Mouse (Mus musculus): ENCODE results near the gene Rasl11b. TPM values are rescaled to one million over a fixed set of nuclear protein-coding genes. Genes with fewer than 3 reads are reported as not detected.

Gene Rasl11b
- polyA plus RNA-seq, 1 experiment from 2014 or later, result 30.1 TPM

DNA sequence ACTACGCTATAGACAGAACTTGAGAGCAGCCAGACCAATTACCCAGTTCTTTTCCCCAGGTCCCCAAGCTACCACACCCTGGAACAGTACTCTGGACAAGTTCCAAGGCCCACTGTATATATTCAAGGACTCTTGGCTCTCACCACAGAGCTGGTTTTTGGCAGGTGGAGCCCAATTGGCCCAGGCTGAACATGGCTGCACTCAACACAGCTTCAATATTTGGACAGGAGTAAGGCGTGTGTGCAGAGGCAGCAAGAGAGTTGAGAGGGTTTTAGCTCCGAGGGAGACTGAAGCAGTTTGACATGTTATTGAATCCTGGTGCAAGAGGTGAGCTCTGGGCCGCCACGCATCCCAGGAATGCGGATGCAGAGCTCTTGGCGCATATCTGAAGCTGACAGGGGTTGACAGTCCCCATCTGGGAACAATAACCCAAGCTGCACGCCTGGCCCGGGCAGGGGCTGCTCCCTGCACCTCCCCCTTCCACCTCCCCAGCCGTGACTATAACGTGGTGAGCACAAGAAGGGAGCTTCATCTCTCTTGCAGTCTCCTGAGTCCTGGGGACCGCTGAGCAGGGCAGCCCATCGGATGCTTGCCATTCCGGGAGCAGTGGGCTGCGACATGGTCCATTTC is 33.7 kb upstream of the Rasl11b start:
- 24% methylated on average over 15 of the region's 15 CpGs for WGBS
- Histone ChIP-seq H3K4me3 (ENCODE audit: low read depth, low read length) (no peak overlapping the region), H3K36me3 (ENCODE audit: control insufficient read depth, insufficient read depth, low read length) (no peaks in the 10 kb centered on the region)

DNA sequence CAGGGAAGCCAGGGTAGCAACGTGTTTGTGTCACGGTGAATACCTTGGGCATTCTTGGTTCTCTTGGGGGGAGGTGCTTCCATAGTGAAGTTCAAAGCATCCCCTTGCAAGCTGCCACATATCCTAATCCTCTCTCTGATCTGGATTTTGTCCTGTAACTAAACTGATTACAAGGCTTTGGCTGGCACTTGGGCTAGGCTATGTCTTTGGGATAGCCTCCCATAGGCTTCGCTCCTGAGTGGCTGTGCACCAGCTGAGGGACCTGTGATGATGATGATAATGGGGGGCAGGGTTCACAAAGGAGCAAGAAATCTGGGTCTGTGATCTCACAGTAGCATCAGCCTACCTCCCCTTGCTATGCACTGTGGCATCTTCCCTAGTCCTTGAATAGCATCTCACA is 33.1 kb upstream of the Rasl11b start:
- H3K27me3 ChIP-seq (ENCODE audit: control insufficient read depth, insufficient read depth, low read length), result no peaks in the 10 kb centered on the region
- ATAC-seq (ENCODE audit: low FRiP score) (no peak), DNase-seq (ENCODE audit: low spot score) (no peak)
- H3K4me3 ChIP-seq (ENCODE audit: low read depth, low read length), result no peak overlapping the region
- H3K4me1 ChIP-seq (replicated peaks; ENCODE audit: control insufficient read depth, insufficient read depth, low read length), result peaks cover 3% of the 10 kb centered on the region; the same call in 1 of the 2 replicates
- peak overlapping the region; percentile 27; the same call in 1 of the 2 replicates for H3K27ac ChIP-seq (ENCODE audit: low read depth, low read length)
- peak overlapping the region; percentile 28; the same call in 1 of the 2 replicates for H3K4me2 ChIP-seq (replicated peaks; ENCODE audit: low read depth, low read length)
- H3K9me3 ChIP-seq (ENCODE audit: control insufficient read depth, low read length), result no peaks in the 10 kb centered on the region
- no peaks in the 10 kb centered on the region for H3K36me3 ChIP-seq (ENCODE audit: control insufficient read depth, insufficient read depth, low read length)
- WGBS, result 49% methylated on average over 3 of the region's 3 CpGs
- no peak overlapping the region for H3K9ac ChIP-seq (ENCODE audit: low read depth, low read length)

More for the DNA sequence above, 33.7 kb upstream of the Rasl11b start:
- Histone ChIP-seq H3K9ac (ENCODE audit: low read depth, low read length) (no peak overlapping the region), H3K4me2 (replicated peaks; ENCODE audit: low read depth, low read length) (peak overlapping the region; percentile 28), H3K27ac (ENCODE audit: low read depth, low read length) (peak overlapping the region; percentile 27; the same call in 1 of the 2 replicates), H3K9me3 (ENCODE audit: control insufficient read depth, low read length) (no peaks in the 10 kb centered on the region), H3K4me1 (replicated peaks; ENCODE audit: control insufficient read depth, insufficient read depth, low read length) (peaks cover 3% of the 10 kb centered on the region; the same call in 1 of the 2 replicates), H3K27me3 (ENCODE audit: control insufficient read depth, insufficient read depth, low read length) (no peaks in the 10 kb centered on the region)
- peak; percentile 64 for ATAC-seq (ENCODE audit: low FRiP score)
- peak; percentile 60 for DNase-seq (ENCODE audit: low spot score)

DNA sequence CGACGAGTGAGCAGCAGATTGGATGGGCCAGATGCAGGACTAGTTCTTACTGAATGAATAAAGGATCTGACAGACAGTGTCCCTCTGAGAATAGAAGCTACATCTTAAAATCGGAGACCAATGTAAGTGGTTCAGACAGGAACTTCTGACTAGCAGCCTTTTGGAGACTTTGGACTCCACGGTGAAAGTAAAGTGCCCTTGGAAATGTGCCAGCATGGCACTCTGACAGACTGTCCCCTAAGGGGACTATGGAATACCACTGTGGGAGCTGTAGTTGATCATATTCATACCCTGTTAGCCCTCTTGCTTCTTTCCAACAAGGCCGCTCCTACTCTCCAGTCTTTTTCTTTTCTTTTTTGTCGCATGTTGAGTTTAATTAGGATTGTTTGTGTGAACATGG is 31.9 kb upstream of the Rasl11b start:
- H3K36me3 ChIP-seq (ENCODE audit: control insufficient read depth, insufficient read depth, low read length), result no peaks in the 10 kb centered on the region
- WGBS, result 93% methylated on average over 6 of the region's 6 CpGs
- H3K9ac ChIP-seq (ENCODE audit: low read depth, low read length), result no peak overlapping the region
- no peaks in the 10 kb centered on the region for H3K27me3 ChIP-seq (ENCODE audit: control insufficient read depth, insufficient read depth, low read length)
- H3K27ac ChIP-seq (ENCODE audit: low read depth, low read length), result no peak overlapping the region
- ATAC-seq (ENCODE audit: low FRiP score) (no peak), DNase-seq (ENCODE audit: low spot score) (no peak)
- no peaks in the 10 kb centered on the region for H3K9me3 ChIP-seq (ENCODE audit: control insufficient read depth, low read length)
- H3K4me3 ChIP-seq (ENCODE audit: low read depth, low read length), result no peak overlapping the region
- peaks cover 3% of the 10 kb centered on the region; the same call in 1 of the 2 replicates for H3K4me1 ChIP-seq (replicated peaks; ENCODE audit: control insufficient read depth, insufficient read depth, low read length)
- H3K4me2 ChIP-seq (replicated peaks; ENCODE audit: low read depth, low read length), result no peak overlapping the region

DNA sequence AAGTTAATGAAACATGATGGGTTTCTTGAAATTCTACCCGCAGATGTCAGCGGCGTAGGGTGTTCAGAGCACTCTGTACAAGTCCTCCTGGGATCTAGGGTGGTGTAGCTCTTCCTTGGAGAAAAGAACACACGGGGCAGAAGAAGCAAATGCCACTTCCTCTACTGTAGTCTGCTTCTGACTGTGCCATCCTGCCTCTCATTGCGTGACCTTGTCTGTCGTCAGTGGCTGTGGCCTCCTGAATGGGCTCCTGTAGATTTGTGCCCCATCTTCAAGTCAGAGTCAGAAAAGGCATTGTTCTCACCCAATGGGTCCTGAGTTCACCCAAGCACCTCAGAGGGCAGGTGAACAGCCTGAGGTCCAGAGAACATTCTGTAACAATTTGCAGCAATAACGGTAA is 30.5 kb upstream of the Rasl11b start:
- H3K9me3 ChIP-seq (ENCODE audit: control insufficient read depth, low read length), result no peaks in the 10 kb centered on the region
- no peak overlapping the region for H3K9ac ChIP-seq (ENCODE audit: low read depth, low read length)
- H3K4me2 ChIP-seq (replicated peaks; ENCODE audit: low read depth, low read length), result no peak overlapping the region
- no peaks in the 10 kb centered on the region for H3K27me3 ChIP-seq (ENCODE audit: control insufficient read depth, insufficient read depth, low read length)
- DNase-seq (ENCODE audit: low spot score) (no peak), ATAC-seq (ENCODE audit: low FRiP score) (no peak)
- H3K4me3 ChIP-seq (ENCODE audit: low read depth, low read length), result no peak overlapping the region
- no peaks in the 10 kb centered on the region for H3K36me3 ChIP-seq (ENCODE audit: control insufficient read depth, insufficient read depth, low read length)
- WGBS, result 88% methylated on average over 7 of the region's 7 CpGs
- peaks cover 3% of the 10 kb centered on the region; the same call in 1 of the 2 replicates for H3K4me1 ChIP-seq (replicated peaks; ENCODE audit: control insufficient read depth, insufficient read depth, low read length)
- no peak overlapping the region for H3K27ac ChIP-seq (ENCODE audit: low read depth, low read length)

DNA sequence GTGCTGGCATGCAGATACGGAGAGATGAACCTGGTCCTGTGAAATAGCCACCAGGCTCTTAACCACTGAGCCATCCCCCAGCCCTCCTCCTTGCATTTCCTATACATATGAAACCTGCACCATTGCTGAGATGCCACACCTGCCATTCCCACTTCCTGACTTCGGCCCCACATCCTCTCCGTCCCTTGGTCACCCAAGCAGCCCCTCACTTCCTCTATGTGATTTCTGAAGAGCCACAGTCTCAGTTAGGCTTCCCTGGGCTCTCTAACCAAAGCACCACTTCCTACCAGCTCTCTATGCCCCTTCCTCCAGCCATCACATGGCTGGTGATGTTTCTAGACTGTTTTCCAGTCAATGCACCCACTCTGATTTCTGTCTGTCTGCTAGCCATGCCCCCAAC is 28.4 kb upstream of the Rasl11b start:
- no peak overlapping the region for H3K9ac ChIP-seq (ENCODE audit: low read depth, low read length)
- H3K27ac ChIP-seq (ENCODE audit: low read depth, low read length), result no peak overlapping the region
- ATAC-seq (ENCODE audit: low FRiP score) (no peak), DNase-seq (ENCODE audit: low spot score) (no peak)
- no peaks in the 10 kb centered on the region for H3K9me3 ChIP-seq (ENCODE audit: control insufficient read depth, low read length)
- no peaks in the 10 kb centered on the region for H3K27me3 ChIP-seq (ENCODE audit: control insufficient read depth, insufficient read depth, low read length)
- no peak overlapping the region for H3K4me2 ChIP-seq (replicated peaks; ENCODE audit: low read depth, low read length)
- peaks cover 2% of the 10 kb centered on the region; the same call in 1 of the 2 replicates for H3K4me1 ChIP-seq (replicated peaks; ENCODE audit: control insufficient read depth, insufficient read depth, low read length)
- H3K4me3 ChIP-seq (ENCODE audit: low read depth, low read length), result no peak overlapping the region
- no peaks in the 10 kb centered on the region for H3K36me3 ChIP-seq (ENCODE audit: control insufficient read depth, insufficient read depth, low read length)
- 89% methylated on average over 3 of the region's 3 CpGs for WGBS

DNA sequence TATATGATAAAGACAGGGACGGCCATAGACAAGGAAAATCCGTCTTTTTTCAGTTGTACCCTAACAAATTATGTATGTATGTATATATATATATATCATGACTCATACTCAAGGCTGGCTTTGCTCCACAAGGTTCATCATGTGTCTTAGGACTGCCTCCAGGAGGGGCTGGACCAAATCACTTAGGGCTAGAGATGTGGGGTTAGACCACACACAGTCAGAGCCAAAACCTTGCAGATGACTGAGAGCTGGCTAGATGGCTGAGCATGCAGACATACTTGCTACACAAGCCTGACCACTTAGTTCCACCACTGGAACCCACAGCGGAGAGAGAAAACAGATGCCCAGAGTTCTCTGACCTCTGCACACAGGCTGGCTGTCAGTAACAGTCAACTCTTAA is 27.0 kb upstream of the Rasl11b start:
- DNase-seq (ENCODE audit: low spot score) (no peak), ATAC-seq (ENCODE audit: low FRiP score) (no peak)
- Histone ChIP-seq H3K27ac (ENCODE audit: low read depth, low read length) (no peak overlapping the region), H3K4me3 (ENCODE audit: low read depth, low read length) (no peak overlapping the region), H3K4me2 (replicated peaks; ENCODE audit: low read depth, low read length) (no peak overlapping the region), H3K9ac (ENCODE audit: low read depth, low read length) (no peak overlapping the region), H3K36me3 (ENCODE audit: control insufficient read depth, insufficient read depth, low read length) (no peaks in the 10 kb centered on the region), H3K27me3 (ENCODE audit: control insufficient read depth, insufficient read depth, low read length) (no peaks in the 10 kb centered on the region), H3K9me3 (ENCODE audit: control insufficient read depth, low read length) (no peaks in the 10 kb centered on the region), H3K4me1 (replicated peaks; ENCODE audit: control insufficient read depth, insufficient read depth, low read length) (no peaks in the 10 kb centered on the region)
- 86% methylated on average over 3 of the region's 3 CpGs for WGBS

DNA sequence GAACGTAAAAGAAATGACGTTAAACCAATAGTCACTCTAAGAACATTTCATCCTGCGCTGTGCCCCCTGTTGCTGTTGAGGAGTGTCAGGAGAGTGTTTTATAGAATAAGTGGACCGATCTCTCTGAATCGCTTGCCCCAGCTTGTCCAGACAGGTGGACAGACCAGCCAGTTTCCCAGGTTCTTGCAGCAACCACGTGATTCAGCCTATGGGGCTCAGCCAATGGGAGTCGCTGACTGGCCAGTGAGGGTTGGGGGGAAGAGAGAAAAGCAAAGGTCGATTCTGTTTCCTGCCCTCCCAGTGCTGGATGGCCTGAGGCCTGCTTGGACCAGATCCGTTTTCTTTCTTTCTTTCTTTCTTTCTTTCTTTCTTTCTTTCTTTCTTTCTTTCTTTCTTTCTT is 23.3 kb upstream of the Rasl11b start:
- DNase-seq (ENCODE audit: low spot score) (no peak), ATAC-seq (ENCODE audit: low FRiP score) (no peak)
- H3K4me2 ChIP-seq (replicated peaks; ENCODE audit: low read depth, low read length), result no peak overlapping the region
- WGBS, result 72% methylated on average over 9 of the region's 9 CpGs
- no peaks in the 10 kb centered on the region for H3K4me1 ChIP-seq (replicated peaks; ENCODE audit: control insufficient read depth, insufficient read depth, low read length)
- H3K27me3 ChIP-seq (ENCODE audit: control insufficient read depth, insufficient read depth, low read length), result no peaks in the 10 kb centered on the region
- H3K4me3 ChIP-seq (ENCODE audit: low read depth, low read length), result no peak overlapping the region
- H3K9ac ChIP-seq (ENCODE audit: low read depth, low read length), result no peak overlapping the region
- no peak overlapping the region for H3K27ac ChIP-seq (ENCODE audit: low read depth, low read length)
- no peaks in the 10 kb centered on the region for H3K9me3 ChIP-seq (ENCODE audit: control insufficient read depth, low read length)
- no peaks in the 10 kb centered on the region for H3K36me3 ChIP-seq (ENCODE audit: control insufficient read depth, insufficient read depth, low read length)

DNA sequence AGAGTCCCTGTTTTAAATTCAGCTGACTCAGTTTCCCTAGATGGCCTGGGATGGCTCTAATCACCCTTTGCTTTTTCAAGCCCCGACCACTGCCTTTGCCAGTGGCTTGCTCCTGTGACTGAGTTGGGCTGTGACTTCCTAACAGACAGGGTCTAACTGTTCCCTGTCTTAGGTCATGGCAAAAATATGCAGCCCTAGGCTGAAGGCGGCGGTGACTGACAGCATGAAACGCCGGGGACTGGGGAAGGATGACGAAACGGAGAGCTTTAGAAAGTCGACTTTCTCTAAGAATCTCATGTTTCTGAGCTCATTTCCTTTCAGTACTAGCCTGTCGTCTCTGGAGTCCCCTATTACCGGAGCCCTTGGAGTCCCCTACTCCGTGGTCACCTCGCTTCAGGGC is 22.9 kb upstream of the Rasl11b start:
- H3K9me3 ChIP-seq (ENCODE audit: control insufficient read depth, low read length), result no peaks in the 10 kb centered on the region
- no peak overlapping the region for H3K4me2 ChIP-seq (replicated peaks; ENCODE audit: low read depth, low read length)
- WGBS, result 72% methylated on average over 12 of the region's 12 CpGs
- no peak overlapping the region for H3K4me3 ChIP-seq (ENCODE audit: low read depth, low read length)
- H3K27ac ChIP-seq (ENCODE audit: low read depth, low read length), result no peak overlapping the region
- no peaks in the 10 kb centered on the region for H3K27me3 ChIP-seq (ENCODE audit: control insufficient read depth, insufficient read depth, low read length)
- no peaks in the 10 kb centered on the region for H3K36me3 ChIP-seq (ENCODE audit: control insufficient read depth, insufficient read depth, low read length)
- H3K9ac ChIP-seq (ENCODE audit: low read depth, low read length), result no peak overlapping the region
- no peak for ATAC-seq (ENCODE audit: low FRiP score)
- no peaks in the 10 kb centered on the region for H3K4me1 ChIP-seq (replicated peaks; ENCODE audit: control insufficient read depth, insufficient read depth, low read length)
- peak; percentile 28 for DNase-seq (ENCODE audit: low spot score)

DNA sequence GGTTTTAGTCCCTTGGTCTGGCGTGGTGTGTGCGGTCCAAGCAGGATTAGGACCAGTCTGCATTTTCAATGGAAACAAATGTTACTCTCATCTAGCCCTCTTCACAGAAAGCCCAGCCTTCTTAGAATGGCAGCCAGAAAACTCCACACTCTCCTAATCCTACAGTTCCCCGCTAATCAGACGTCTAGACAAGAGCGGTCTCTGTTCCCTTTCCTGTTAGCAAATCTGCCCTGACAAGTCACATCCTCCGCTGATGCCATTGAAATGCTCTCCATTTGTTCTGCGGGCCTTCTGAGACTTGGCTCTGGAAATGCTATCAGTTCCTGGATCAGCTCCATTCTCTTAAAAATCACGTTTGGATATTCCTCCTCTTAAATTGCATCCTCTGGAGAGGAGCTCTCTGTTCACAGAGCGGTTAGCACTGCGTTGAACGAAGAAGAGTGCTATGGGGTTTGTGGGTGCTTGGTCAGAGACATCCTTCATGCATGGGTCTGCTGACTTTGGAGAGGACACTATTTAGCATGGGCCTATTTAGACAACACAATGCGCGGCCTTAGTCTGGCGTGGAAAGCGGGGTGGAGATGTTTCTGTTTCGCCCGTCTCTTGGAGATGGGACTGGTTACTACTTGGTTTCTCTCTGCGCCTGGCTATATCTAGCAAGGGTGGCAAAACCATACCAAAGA is 21.8 kb upstream of the Rasl11b start:
- Histone ChIP-seq H3K27me3 (ENCODE audit: control insufficient read depth, insufficient read depth, low read length) (no peaks in the 10 kb centered on the region), H3K9ac (ENCODE audit: low read depth, low read length) (no peak overlapping the region), H3K4me2 (replicated peaks; ENCODE audit: low read depth, low read length) (no peak overlapping the region), H3K9me3 (ENCODE audit: control insufficient read depth, low read length) (no peaks in the 10 kb centered on the region), H3K4me1 (replicated peaks; ENCODE audit: control insufficient read depth, insufficient read depth, low read length) (no peaks in the 10 kb centered on the region), H3K36me3 (ENCODE audit: control insufficient read depth, insufficient read depth, low read length) (no peaks in the 10 kb centered on the region), H3K4me3 (ENCODE audit: low read depth, low read length) (no peak overlapping the region), H3K27ac (ENCODE audit: low read depth, low read length) (no peak overlapping the region)
- ATAC-seq (ENCODE audit: low FRiP score), result no peak
- DNase-seq (ENCODE audit: low spot score), result no peak
- 83% methylated on average over 18 of the region's 18 CpGs for WGBS
